ENCODE assay signal across 16 mouse cellular contexts in genomic region chr12:32172826-32173225, GRCm38 (mm10). TPM values are rescaled to one million over a fixed set of nuclear protein-coding genes. Genes with fewer than 3 reads are reported as not detected.
A peak's percentile ranks its signal among the peaks of the same experiment; 100 is the strongest.
DNase-seq lines count a peak whose midpoint lies in the region; TF ChIP-seq lines count a peak whose summit lies in the region.
"Had no signal": no experiment of that assay in that cellular context is flagged by ENCODE, and none has a peak within 500 bp of the region (broad histone marks: within the 10 kb centered on the region; RNA-seq: fewer than 3 reads in every experiment).

No protein-coding gene starts in this region.

- H3K27ac ChIP-seq in gastrocnemius, adult 2 months: no peak overlapping the region
- H3K27ac ChIP-seq: embryonic facial prominence, embryonic 10.5 days; embryonic facial prominence, embryonic 12.5 days had no signal

- TF ChIP-seq CTCF in gastrocnemius, adult 2 months (IDR thresholded peaks at IDR 0.05): no peak

- intact Hi-C loops in gastrocnemius, adult 2 months (cut with DNase I): no loop called here

- H3K4me3 ChIP-seq in gastrocnemius, adult 2 months: no peak overlapping the region
- H3K4me3 ChIP-seq: embryonic facial prominence, embryonic 10.5 days; embryonic facial prominence, embryonic 12.5 days had no signal

- DNase-seq in right cerebral cortex, postnatal 10 days (ENCODE audit: low spot score in 2 of 2): peak; percentile 54 to 61
- DNase-seq in right cerebral cortex, postnatal 36 days (ENCODE audit: low spot score in 2 of 2): no peak
- peak; percentile 32 for DNase-seq in right cerebral cortex, postnatal 4 days
- DNase-seq in right cerebral cortex, adult 18-20 months: no peak
- peak; percentile 25 for DNase-seq in induced T-regulatory cell, adult 2 months (ENCODE audit: low read depth)
- DNase-seq in gastrocnemius, adult 2 months: no peak
- DNase-seq: adrenal gland, adult 8-10 months; adrenal gland, postnatal 14 days; adrenal gland, postnatal 36 days; cerebellum, adult 11-12 months; cerebellum, adult 2 months; cerebellum, adult 9-10 months; cerebellum, postnatal 10 days; cerebellum, postnatal 25 days had no signal

RNA-seq across cellular contexts. Expression of gene Pik3cg, which starts 35.6 kb away (rescaled TPM):
- under 1 TPM; 0.45 to 0.48 TPM for total RNA-seq in gastrocnemius, adult 2 months (2021)

Comparison
In these comparisons a context has a peak if more than half of its experiments do, and no peak if none do; other contexts are left out.
1. DNase-seq: peak in right cerebral cortex, postnatal 10 days (2 of 2), right cerebral cortex, postnatal 4 days (single experiment) and induced T-regulatory cell, adult 2 months (single experiment); none in right cerebral cortex, postnatal 36 days (0 of 2), right cerebral cortex, adult 18-20 months (single experiment) and gastrocnemius, adult 2 months (single experiment).